Mouse (Mus musculus): ENCODE results near the gene Klhl1.
"Not testable (repeated sequence)": the region's sequence is repeated elsewhere in the genome, so short reads cannot be mapped to it uniquely, and the experiment has no call there.

DNA sequence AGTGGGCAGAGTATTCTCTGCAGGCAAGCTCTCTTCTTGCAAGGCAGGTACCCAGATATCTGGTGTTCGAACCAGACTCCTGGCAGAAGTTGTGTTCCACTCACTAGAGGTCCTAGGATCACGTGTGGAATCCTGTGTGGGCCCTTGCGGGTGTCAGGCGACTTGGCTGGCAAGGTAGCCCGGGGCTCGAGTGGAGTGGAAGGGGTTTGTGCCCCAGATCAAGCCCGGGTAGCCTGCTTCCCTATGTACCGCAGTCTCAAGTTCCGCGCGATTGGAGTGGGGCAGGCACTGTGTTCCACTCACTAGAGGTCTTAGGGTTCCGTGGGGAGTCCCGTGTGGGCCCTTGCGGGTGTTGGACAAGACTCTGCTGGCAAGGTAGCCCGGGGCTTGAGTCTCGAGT lies 324.1 kb downstream of the Klhl1 start:
- not testable (repeated sequence) for TF ChIP-seq CTCF, EP300 (IDR thresholded peaks at IDR 0.05; ENCODE audit: low read depth)
